Mouse (Mus musculus) liver, embryonic 14.5 days (tissue): ENCODE measurements at regions not wholly inside any gene's neighbourhood (a gene's known extent, or its start where the extent isn't known, plus 50 kb on each side); places are given as distances from the start of the nearest gene placed in this dataset.

Experiments used
- CTCF ChIP-seq: IDR thresholded peaks from 2 replicates; pipeline ENCODE4 v1.5.1; 2016; ENCODE audit warnings: antibody characterized with exemption, low read depth, control low read depth
- EP300 ChIP-seq: IDR thresholded peaks from 2 replicates; pipeline ENCODE4 v1.6.1; 2016; ENCODE audit warnings: antibody characterized with exemption, low read depth

DNA sequence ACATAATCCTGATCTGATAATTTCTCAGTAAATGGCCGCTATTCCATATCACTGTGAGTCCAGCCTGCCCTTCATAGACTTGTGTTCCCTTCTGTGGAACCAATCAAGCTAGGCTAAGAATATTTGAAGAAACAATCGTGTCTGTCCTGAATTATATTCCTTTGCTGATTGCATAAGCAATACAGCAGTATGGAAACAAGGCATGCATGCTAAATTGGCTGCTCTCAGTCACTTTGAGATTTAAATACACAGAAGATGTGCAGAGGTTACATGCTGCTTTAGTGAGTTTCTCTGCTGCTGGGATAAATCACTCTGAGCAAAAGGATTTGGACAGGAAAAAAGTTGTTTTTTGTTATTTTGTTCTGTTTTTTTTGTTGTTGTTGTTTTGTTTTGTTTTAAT, 331.4 kb upstream of the Nrp1 start:
- TF ChIP-seq CTCF = no peak
- no peak for TF ChIP-seq EP300
